Mouse (Mus musculus): ENCODE measurements around the gene Ccdc38.

GRCm38 (mm10) chr10:93500864-93501263 lies 39.6 kb upstream of the Ccdc38 start:
- no peak for TF ChIP-seq CTCF (IDR thresholded peaks at IDR 0.05; ENCODE audit: extremely low read depth, insufficient read depth, insufficient read length, insufficient replicate concordance)
- TF ChIP-seq POLR2A (IDR thresholded peaks at IDR 0.05; ENCODE audit: low read depth, low read length): no peak
